8 mouse cellular contexts compared by ENCODE assay signal in genomic region chr15:83349225-83349953, GRCm38 (mm10). TPM values are rescaled to one million over a fixed set of nuclear protein-coding genes. Genes with fewer than 3 reads are reported as not detected.
A peak's percentile ranks its signal among the peaks of the same experiment; 100 is the strongest.
DNase-seq lines count a peak whose midpoint lies in the region; ATAC-seq and TF ChIP-seq lines count a peak whose summit lies in the region.

No protein-coding gene starts in this region.

- H3K4me1 ChIP-seq in kidney, adult 2 months (ENCODE audit: control insufficient read depth, insufficient read depth, low read length): peaks cover 17% of the 10 kb centered on the region; the same call in 1 of the 2 replicates
- peaks cover 2% of the 10 kb centered on the region for H3K4me1 ChIP-seq in bone marrow, adult 2 months (ENCODE audit: control insufficient read depth, insufficient read depth, low read length)
- H3K4me1 ChIP-seq in hindbrain, embryonic 12.5 days: peaks cover 12% of the 10 kb centered on the region

- peak overlapping the region; percentile 65 for H3K27ac ChIP-seq in kidney, adult 2 months (ENCODE audit: insufficient read depth, low read depth, low read length)
- peak overlapping the region; percentile 24; the same call in 1 of the 2 replicates for H3K27ac ChIP-seq in bone marrow, adult 2 months (ENCODE audit: control insufficient read depth, insufficient read depth, low read depth, low read length, poor library complexity)
- no peak overlapping the region for H3K27ac ChIP-seq in hindbrain, embryonic 12.5 days

- TF ChIP-seq POLR2A in kidney, adult 2 months (IDR thresholded peaks at IDR 0.05; ENCODE audit: low read depth, low read length): no peak
- TF ChIP-seq POLR2A in bone marrow, adult 2 months (IDR thresholded peaks at IDR 0.05; ENCODE audit: borderline replicate concordance, control insufficient read depth, low read depth, low read length): no peak

- TF ChIP-seq CTCF in kidney, adult 2 months (conservative IDR thresholded peaks at IDR 0.05; ENCODE audit: insufficient read depth, insufficient read length, low read depth, low read length): no peak
- no peak for TF ChIP-seq CTCF in bone marrow, adult 2 months (IDR thresholded peaks at IDR 0.05; ENCODE audit: control insufficient read depth, insufficient read depth, low read length)

- WGBS in kidney, adult 2 months: 10% methylated on average over 8 of the region's 8 CpGs
- WGBS in bone marrow, adult 2 months: 12% methylated on average over 8 of the region's 8 CpGs
- 21% methylated on average over 8 of the region's 8 CpGs for WGBS in hindbrain, embryonic 12.5 days

- peak overlapping the region; percentile 88 for H3K4me3 ChIP-seq in kidney, adult 2 months (ENCODE audit: insufficient read depth, low read depth, low read length)
- peak overlapping the region; percentile 78 for H3K4me3 ChIP-seq in bone marrow, adult 2 months (replicated peaks; ENCODE audit: control insufficient read depth, low read depth, low read length)
- H3K4me3 ChIP-seq in hindbrain, embryonic 12.5 days: peak overlapping the region; percentile 73

- H3K4me2 ChIP-seq in hindbrain, embryonic 12.5 days (replicated peaks): peak overlapping the region; percentile 69

- no peaks in the 10 kb centered on the region for H3K27me3 ChIP-seq in kidney, adult 2 months (replicated peaks; ENCODE audit: control insufficient read depth, insufficient read depth, low read length)
- H3K27me3 ChIP-seq in hindbrain, embryonic 12.5 days: no peaks in the 10 kb centered on the region

- no peaks in the 10 kb centered on the region for H3K36me3 ChIP-seq in kidney, adult 2 months (ENCODE audit: control insufficient read depth, insufficient read depth, low read length)
- H3K36me3 ChIP-seq in hindbrain, embryonic 12.5 days: no peaks in the 10 kb centered on the region

- peak; percentile 51 for ATAC-seq in hindbrain, embryonic 12.5 days (ENCODE audit: low FRiP score)
- 0 out of 2 replicates have a peak, but pooled peaks have one; percentile 2 for ATAC-seq in megakaryocyte progenitor cell, adult 5-6 weeks (replicated peaks; ENCODE audit: poor library complexity)

- no peaks in the 10 kb centered on the region for H3K9me3 ChIP-seq in hindbrain, embryonic 12.5 days (replicated peaks)

- peak; percentile 60 for DNase-seq in kidney, adult 2 months
- no peak for DNase-seq in kidney, postnatal 10 days
- DNase-seq in layer of hippocampus, postnatal 25 days (ENCODE audit: extremely low spot score in 1 of 2, low spot score in 1 of 2): no peak
- no peak for DNase-seq in spleen, postnatal 10 days (ENCODE audit: low spot score in 2 of 2)
- no peak for DNase-seq in adrenal gland, postnatal 25 days

- H3K9ac ChIP-seq in hindbrain, embryonic 12.5 days: peak overlapping the region; percentile 77

RNA-seq across cellular contexts. Expression of gene Arfgap3, which starts 0.7 kb away (rescaled TPM):
- polyA plus RNA-seq in kidney, adult 2 months (2012; rRNA removed): 21.4 and 26.5 TPM in 2 replicates
- 7.5 and 12.1 TPM in 2 replicates for polyA plus RNA-seq in bone marrow, adult 2 months (2011; ENCODE audit: insufficient read depth, insufficient read length, low replicate concordance, missing spikeins)
- polyA plus RNA-seq in hindbrain, embryonic 12.5 days (2016; fragmentation: Nextera tagmentation; extraction: Ambion mirVana): 44.2 and 51.1 TPM in 2 replicates
- total RNA-seq in megakaryocyte progenitor cell, adult 5-6 weeks (2015): 19.9 and 23.7 TPM in 2 replicates
- 21.4 and 25.4 TPM in 2 replicates for total RNA-seq in megakaryocyte progenitor cell, adult 5-6 weeks (2017)
- 10 to 100 TPM; 18.0 to 18.3 TPM for total RNA-seq in layer of hippocampus, postnatal 25 days (2021)
- 25.0 and 29.6 TPM in 2 replicates for total RNA-seq in adrenal gland, postnatal 25 days (2021)
